ENCODE assay signal across 9 mouse cellular contexts in the genomic region with DNA sequence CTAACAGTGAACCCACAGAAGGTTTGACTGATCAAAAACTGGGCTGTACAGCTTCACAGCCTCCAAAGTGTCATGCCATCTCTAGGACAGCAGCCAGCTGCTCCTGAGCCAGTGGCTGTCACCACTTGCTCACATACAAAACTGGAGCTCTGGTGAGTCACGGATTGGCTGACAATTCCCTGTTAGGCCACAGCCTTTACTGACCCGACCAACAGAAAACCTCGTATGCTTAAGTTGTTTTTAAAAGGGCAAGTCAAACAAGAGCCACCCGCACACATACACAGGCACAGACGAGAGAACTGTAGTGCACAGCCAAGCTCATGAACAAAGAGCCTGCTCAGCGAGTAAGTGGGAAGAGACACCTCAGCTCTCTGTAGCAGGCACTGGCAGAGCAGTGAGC. TPM values are rescaled to one million over a fixed set of nuclear protein-coding genes. Genes with fewer than 3 reads are reported as not detected.
DNase-seq lines count a peak whose midpoint lies in the region; ATAC-seq and TF ChIP-seq lines count a peak whose summit lies in the region.
"Had no signal": no experiment of that assay in that cellular context is flagged by ENCODE, and none has a peak within 500 bp of the region (broad histone marks: within the 10 kb centered on the region; RNA-seq: fewer than 3 reads in every experiment).

No protein-coding gene starts in this region.

- H3K36me3 ChIP-seq in forebrain, embryonic 14.5 days (ENCODE audit: control insufficient read depth, insufficient read depth, low read length): no peaks in the 10 kb centered on the region
- H3K36me3 ChIP-seq in forebrain, embryonic 13.5 days (ENCODE audit: poor library complexity, severe bottlenecking): no peaks in the 10 kb centered on the region
- H3K36me3 ChIP-seq in hindbrain, postnatal 0 days (ENCODE audit: insufficient read depth, low read length): no peaks in the 10 kb centered on the region

- no peak overlapping the region for H3K4me3 ChIP-seq in forebrain, embryonic 14.5 days (ENCODE audit: low read depth, low read length)
- no peak overlapping the region for H3K4me3 ChIP-seq in forebrain, embryonic 13.5 days
- H3K4me3 ChIP-seq in gastrocnemius, adult 2 months: no peak overlapping the region
- no peak overlapping the region for H3K4me3 ChIP-seq in hindbrain, postnatal 0 days (ENCODE audit: low read length)

- intact Hi-C loops in gastrocnemius, adult 2 months (cut with DNase I): no loop called here

- H3K4me1 ChIP-seq in forebrain, embryonic 14.5 days (ENCODE audit: control insufficient read depth, insufficient read depth, low read length): no peaks in the 10 kb centered on the region
- H3K4me1 ChIP-seq in forebrain, embryonic 13.5 days: 0 out of 2 replicates have a peak, but pooled peaks cover 3% of the 10 kb centered on the region
- H3K4me1 ChIP-seq in hindbrain, postnatal 0 days (ENCODE audit: insufficient read depth, low read length): peaks cover 6% of the 10 kb centered on the region; the same call in 1 of the 2 replicates

- no peak overlapping the region for H3K4me2 ChIP-seq in forebrain, embryonic 14.5 days (ENCODE audit: low read length)
- no peak overlapping the region for H3K4me2 ChIP-seq in forebrain, embryonic 13.5 days
- no peak overlapping the region for H3K4me2 ChIP-seq in hindbrain, postnatal 0 days (ENCODE audit: low read depth, low read length)

- no peak for TF ChIP-seq CTCF in gastrocnemius, adult 2 months (IDR thresholded peaks at IDR 0.05)
- no peak for TF ChIP-seq CTCF in hindbrain, postnatal 0 days (IDR thresholded peaks at IDR 0.05; ENCODE audit: low read depth)

- H3K9me3 ChIP-seq in forebrain, embryonic 14.5 days (replicated peaks; ENCODE audit: control insufficient read depth, low read length): no peaks in the 10 kb centered on the region; the same call in 1 of the 2 replicates
- H3K9me3 ChIP-seq in forebrain, embryonic 13.5 days (replicated peaks): no peaks in the 10 kb centered on the region
- no peaks in the 10 kb centered on the region for H3K9me3 ChIP-seq in hindbrain, postnatal 0 days (ENCODE audit: low read length)

- WGBS in forebrain, embryonic 14.5 days: 42% methylated on average over 6 of the region's 6 CpGs
- WGBS in forebrain, embryonic 13.5 days: 55% methylated on average over 6 of the region's 6 CpGs
- 36% methylated on average over 6 of the region's 6 CpGs for WGBS in hindbrain, postnatal 0 days

- no peak for ATAC-seq in forebrain, embryonic 14.5 days
- ATAC-seq in forebrain, embryonic 13.5 days: no peak
- peak; percentile 73 for ATAC-seq in hindbrain, postnatal 0 days
- ATAC-seq in CD4-positive, CD25-positive, alpha-beta regulatory T cell, adult 4 months: no peak
- ATAC-seq in megakaryocyte, adult 5-6 weeks (ENCODE audit: poor library complexity, severe bottlenecking): no peak

- no peaks in the 10 kb centered on the region for H3K27me3 ChIP-seq in forebrain, embryonic 14.5 days (replicated peaks; ENCODE audit: control insufficient read depth, insufficient read depth, low read length)
- H3K27me3 ChIP-seq in forebrain, embryonic 13.5 days: no peaks in the 10 kb centered on the region
- H3K27me3 ChIP-seq in hindbrain, postnatal 0 days (ENCODE audit: insufficient read depth, low read length): no peaks in the 10 kb centered on the region

- H3K27ac ChIP-seq in forebrain, embryonic 14.5 days (ENCODE audit: low read depth, low read length): no peak overlapping the region
- H3K27ac ChIP-seq in forebrain, embryonic 13.5 days: no peak overlapping the region
- H3K27ac ChIP-seq in gastrocnemius, adult 2 months: peak overlapping the region; percentile 70
- H3K27ac ChIP-seq in hindbrain, postnatal 0 days: 0 out of 2 replicates have a peak overlapping the region, but pooled peaks have one; percentile 11

- peak; percentile 19 for DNase-seq in forebrain, embryonic 14.5 days (ENCODE audit: low spot score)
- peak; percentile 85 for DNase-seq in Muller cell, postnatal 12 days (ENCODE audit: inconsistent ontology term)
- DNase-seq in gastrocnemius, adult 2 months: peak; percentile 79
- peak; percentile 45 for DNase-seq in hindbrain, postnatal 0 days (ENCODE audit: low spot score)
- DNase-seq in ovary, postnatal 14 days (ENCODE audit: low spot score): no peak

- H3K9ac ChIP-seq in forebrain, embryonic 14.5 days (ENCODE audit: low read length): no peak overlapping the region
- H3K9ac ChIP-seq in forebrain, embryonic 13.5 days: no peak overlapping the region
- H3K9ac ChIP-seq in hindbrain, postnatal 0 days (replicated peaks; ENCODE audit: low read length): no peak overlapping the region

RNA-seq across cellular contexts. Expression of a gene that starts 40.6 kb away (rescaled TPM):
- 76.5 and 100 TPM in 2 replicates for polyA plus RNA-seq in forebrain, embryonic 14.5 days (2014; fragmentation: Nextera tagmentation; extraction: Ambion mirVana)
- polyA plus RNA-seq in forebrain, embryonic 13.5 days (2015; fragmentation: Nextera tagmentation; extraction: Ambion mirVana): 106 TPM in 2 replicates
- 100 to 1,000 TPM in 1 of 2 experiments, 10 to 100 TPM in 1; 78.8 to 109 TPM for total RNA-seq in gastrocnemius, adult 2 months (2021)
- total RNA-seq in hindbrain, postnatal 0 days (2014; rRNA removed): 337 and 346 TPM in 2 replicates
- polyA plus RNA-seq in hindbrain, postnatal 0 days (2015; fragmentation: Nextera tagmentation; extraction: Ambion mirVana): 100 and 104 TPM in 2 replicates
- 100 to 1,000 TPM; 210 to 315 TPM for polyA plus RNA-seq in CD4-positive, CD25-positive, alpha-beta regulatory T cell, adult 4 months (2017; shearing (Covaris generic))
- 370 and 392 TPM in 2 replicates for total RNA-seq in megakaryocyte, adult 5-6 weeks (2015)
- 556 and 612 TPM in 2 replicates for total RNA-seq in megakaryocyte, adult 5-6 weeks (2017)

RNA-seq across cellular contexts. Expression of a gene that starts 51.6 kb away (rescaled TPM):
- 0.38 TPM in 2 replicates for polyA plus RNA-seq in forebrain, embryonic 14.5 days (2014; fragmentation: Nextera tagmentation; extraction: Ambion mirVana)
- 0.34 and 0.46 TPM in 2 replicates for polyA plus RNA-seq in forebrain, embryonic 13.5 days (2015; fragmentation: Nextera tagmentation; extraction: Ambion mirVana)
- under 1 TPM; 0.17 to 0.23 TPM for total RNA-seq in gastrocnemius, adult 2 months (2021)
- total RNA-seq in hindbrain, postnatal 0 days (2014; rRNA removed): 2.9 and 4.5 TPM in 2 replicates
- 0.61 and 0.73 TPM in 2 replicates for polyA plus RNA-seq in hindbrain, postnatal 0 days (2015; fragmentation: Nextera tagmentation; extraction: Ambion mirVana)
- polyA plus RNA-seq in CD4-positive, CD25-positive, alpha-beta regulatory T cell, adult 4 months (2017; shearing (Covaris generic)): not detected
- total RNA-seq in megakaryocyte, adult 5-6 weeks (2015): 0.11 TPM in 1 of 2 replicates, not detected in the other
- 0.08 TPM in 1 of 2 replicates, not detected in the other for total RNA-seq in megakaryocyte, adult 5-6 weeks (2017)
- polyA plus RNA-seq: kidney, embryonic 14.5 days had no signal

Comparison
In these comparisons a context has a peak if more than half of its experiments do, and no peak if none do; other contexts are left out.
1. H3K27ac ChIP-seq: peak in gastrocnemius, adult 2 months (single experiment) and hindbrain, postnatal 0 days (single experiment); none in forebrain, embryonic 14.5 days (single experiment) and forebrain, embryonic 13.5 days (single experiment).